27 mouse cellular contexts compared by ENCODE assay signal in genomic region chr1:107985646-107986045, GRCm38 (mm10).
"Had no signal": no experiment of that assay in that cellular context is flagged by ENCODE, and none has a peak within 500 bp of the region (broad histone marks: within the 10 kb centered on the region; RNA-seq: fewer than 3 reads in every experiment).

No protein-coding gene starts in this region.

- H3K4me1 ChIP-seq: heart, embryonic 10.5 days; heart, embryonic 12.5 days; hindbrain, embryonic 10.5 days; hindbrain, embryonic 12.5 days; intestine, embryonic 15.5 days; limb, embryonic 10.5 days; limb, embryonic 12.5 days; liver, embryonic 13.5 days; liver, embryonic 15.5 days had no signal

- H3K4me2 ChIP-seq: heart, embryonic 12.5 days; hindbrain, embryonic 12.5 days; hindbrain, embryonic 14.5 days; intestine, embryonic 15.5 days; limb, embryonic 12.5 days; liver, embryonic 11.5 days; liver, embryonic 13.5 days; liver, embryonic 15.5 days had no signal

- H3K9me3 ChIP-seq: heart, embryonic 10.5 days; heart, embryonic 12.5 days; hindbrain, embryonic 10.5 days; hindbrain, embryonic 12.5 days; intestine, embryonic 15.5 days; limb, embryonic 10.5 days; limb, embryonic 12.5 days; liver, embryonic 13.5 days; liver, embryonic 15.5 days had no signal

- H3K4me3 ChIP-seq: heart, embryonic 10.5 days; heart, embryonic 12.5 days; hindbrain, embryonic 10.5 days; hindbrain, embryonic 12.5 days; intestine, embryonic 15.5 days; layer of hippocampus, adult 2 months; limb, embryonic 10.5 days; limb, embryonic 12.5 days; liver, embryonic 13.5 days; liver, embryonic 15.5 days had no signal

- H3K9ac ChIP-seq: heart, embryonic 12.5 days; hindbrain, embryonic 12.5 days; hindbrain, embryonic 14.5 days; intestine, embryonic 15.5 days; limb, embryonic 12.5 days; liver, embryonic 13.5 days; liver, embryonic 15.5 days; liver, postnatal 0 days had no signal

- ATAC-seq: hindbrain, embryonic 16.5 days; inflammation-experienced regulatory T-cells, adult 6 months; intestine, embryonic 15.5 days; intestine, postnatal 0 days; liver, postnatal 0 days had no signal

- H3K27me3 ChIP-seq: heart, embryonic 12.5 days; hindbrain, embryonic 12.5 days; intestine, embryonic 15.5 days; limb, embryonic 12.5 days; liver, embryonic 13.5 days; liver, embryonic 15.5 days had no signal

- H3K27ac ChIP-seq: heart, embryonic 10.5 days; hindbrain, embryonic 10.5 days; hindbrain, embryonic 12.5 days; hindbrain, embryonic 14.5 days; intestine, embryonic 15.5 days; layer of hippocampus, adult 2 months; limb, embryonic 10.5 days; limb, embryonic 12.5 days; liver, embryonic 13.5 days; liver, embryonic 15.5 days had no signal

- DNase-seq: gastrocnemius, postnatal 10 days; gastrocnemius, postnatal 25 days; heart, adult 18-20 months; heart, postnatal 10 days; heart, postnatal 4 days; kidney, adult 18-20 months; kidney, adult 8-10 months; kidney, postnatal 10 days; kidney, postnatal 25 days; kidney, postnatal 4 days; liver; liver, embryonic 13.5 days; liver, postnatal 0 days had no signal

- H3K36me3 ChIP-seq: heart, embryonic 10.5 days; heart, embryonic 12.5 days; hindbrain, embryonic 10.5 days; hindbrain, embryonic 12.5 days; intestine, embryonic 15.5 days; limb, embryonic 10.5 days; limb, embryonic 12.5 days; liver, embryonic 13.5 days; liver, embryonic 15.5 days had no signal
